Mouse (Mus musculus) adipocyte (in vitro differentiated cells): ENCODE measurements around the gene Crtc1.

Experiments used
- DNase-seq: peaks from one replicate; pipeline ENCODE4 v3.0.0-alpha.2; 2016; ENCODE audit warnings: low spot score

Crtc1 gene

DNA sequence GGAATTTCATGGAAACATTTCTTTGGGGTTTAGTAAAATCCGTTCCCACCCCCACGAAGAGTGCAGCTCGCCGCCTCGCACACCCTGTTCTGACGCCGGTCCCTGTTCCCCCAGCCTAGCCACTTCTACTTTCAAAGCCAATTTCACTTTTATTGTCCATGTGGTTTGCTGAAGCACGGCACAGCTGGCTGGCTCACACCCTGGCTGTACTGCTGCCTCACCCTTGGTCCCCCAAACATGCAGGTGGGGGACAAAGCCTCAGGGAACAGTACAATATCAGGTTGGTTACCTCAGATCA is 23.1 kb upstream of the Crtc1 start:
- no peak for DNase-seq

DNA sequence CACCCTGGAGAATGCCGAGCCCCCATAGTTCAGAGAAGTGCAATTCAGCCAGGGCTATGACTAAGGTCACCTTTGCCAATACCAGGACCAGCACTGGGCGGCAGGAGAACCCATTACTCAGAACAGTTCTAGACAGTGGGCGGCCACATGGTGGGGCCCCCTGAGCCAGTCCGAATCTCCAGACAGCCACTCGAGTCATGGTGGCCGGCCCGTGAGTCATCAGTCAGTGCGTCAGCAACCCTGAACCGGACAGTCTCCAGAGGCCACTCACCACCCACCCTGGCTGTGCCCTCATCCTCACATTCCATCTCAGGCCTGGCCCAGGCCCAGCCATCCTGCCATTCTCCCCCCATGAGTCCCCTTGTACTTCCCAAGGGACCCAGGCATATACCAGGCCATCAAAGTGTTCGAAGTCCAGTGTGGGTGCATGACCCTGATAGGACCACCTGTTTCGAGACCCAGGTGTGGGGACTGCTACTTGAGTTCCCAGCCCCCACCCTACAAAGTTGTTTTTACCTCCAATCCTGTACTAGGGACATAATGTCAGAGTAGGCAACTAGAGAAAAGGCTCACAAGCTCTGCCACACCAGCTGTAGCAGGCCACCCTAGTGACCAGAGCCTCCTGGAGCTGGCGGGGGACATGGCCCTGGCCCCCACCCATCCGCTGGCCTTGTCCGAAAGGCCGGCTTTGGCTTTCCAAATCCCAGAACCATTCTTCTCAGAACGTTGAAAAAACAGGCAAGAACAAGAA is 22.6 kb upstream of the Crtc1 start:
- DNase-seq: no peak

- peak; percentile 50 for DNase-seq
Observed at GRCm38 (mm10) chr8:70460606-70461005, 21.2 kb upstream of the Crtc1 start.

- DNase-seq: peak; percentile 68
Observed at GRCm38 (mm10) chr8:70460199-70460598, 20.8 kb upstream of the Crtc1 start.

GRCm38 (mm10) chr8:70459636-70460035 is 20.3 kb upstream of the Crtc1 start:
- DNase-seq: no peak

GRCm38 (mm10) chr8:70458462-70458861 is 19.1 kb upstream of the Crtc1 start:
- DNase-seq: no peak

DNA sequence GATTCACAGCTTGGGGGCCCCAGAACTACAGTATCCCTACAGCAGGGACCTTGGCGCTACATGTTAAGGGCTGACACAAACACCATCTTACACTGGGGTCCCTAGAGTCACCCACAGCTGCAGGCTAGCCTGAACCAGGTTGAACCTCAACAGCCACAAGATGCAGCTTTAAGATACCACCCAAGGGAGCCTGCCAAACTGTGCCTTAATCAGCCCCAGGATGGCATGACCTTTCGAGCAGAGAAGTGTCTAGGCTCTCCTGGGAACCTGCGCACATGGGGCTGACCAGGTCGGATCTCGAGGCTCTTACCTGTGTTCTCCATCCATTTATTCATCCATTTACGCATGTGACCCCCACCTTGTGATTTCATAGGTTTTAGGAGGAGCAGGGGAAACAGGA is 18.5 kb upstream of the Crtc1 start:
- no peak for DNase-seq

DNA sequence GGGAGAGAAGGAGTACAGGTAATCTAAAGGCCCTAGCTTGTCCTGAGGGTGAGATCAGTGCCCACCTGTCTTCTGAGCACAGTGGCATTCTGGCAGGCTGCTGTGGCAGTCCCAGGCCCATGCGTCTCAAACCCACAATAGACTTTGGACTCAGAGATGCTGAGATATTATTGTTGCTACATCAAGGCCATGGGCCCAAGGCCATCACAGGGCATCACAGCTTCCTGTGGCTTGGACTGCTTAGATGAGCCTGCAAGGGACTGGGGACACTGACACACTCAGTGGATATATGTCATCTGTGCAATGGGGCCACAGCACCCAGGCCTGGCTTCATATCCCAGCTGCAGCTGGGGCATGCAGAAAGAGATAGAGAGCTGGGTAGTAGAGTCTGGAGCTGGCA is 17.6 kb upstream of the Crtc1 start:
- DNase-seq: no peak

DNA sequence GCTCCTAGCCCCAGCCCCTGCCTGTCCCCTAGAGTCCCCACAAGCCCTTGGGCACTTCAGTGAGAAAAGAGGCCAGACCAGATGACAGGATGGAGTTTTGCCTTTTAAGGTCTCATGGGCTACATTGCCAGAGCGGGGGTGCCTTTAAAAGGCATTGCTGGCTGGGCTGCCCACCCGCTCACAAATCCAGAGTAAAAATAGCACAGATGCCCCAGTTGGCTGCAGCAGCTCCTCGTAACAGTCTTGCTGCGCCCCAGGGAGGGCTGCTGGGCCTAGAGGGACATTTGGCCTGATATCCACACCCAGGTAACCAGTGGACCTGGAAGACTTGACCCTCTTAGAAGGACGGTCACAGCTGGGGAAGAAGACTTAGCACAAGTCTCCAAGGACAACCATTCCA is 14.5 kb upstream of the Crtc1 start:
- no peak for DNase-seq

DNA sequence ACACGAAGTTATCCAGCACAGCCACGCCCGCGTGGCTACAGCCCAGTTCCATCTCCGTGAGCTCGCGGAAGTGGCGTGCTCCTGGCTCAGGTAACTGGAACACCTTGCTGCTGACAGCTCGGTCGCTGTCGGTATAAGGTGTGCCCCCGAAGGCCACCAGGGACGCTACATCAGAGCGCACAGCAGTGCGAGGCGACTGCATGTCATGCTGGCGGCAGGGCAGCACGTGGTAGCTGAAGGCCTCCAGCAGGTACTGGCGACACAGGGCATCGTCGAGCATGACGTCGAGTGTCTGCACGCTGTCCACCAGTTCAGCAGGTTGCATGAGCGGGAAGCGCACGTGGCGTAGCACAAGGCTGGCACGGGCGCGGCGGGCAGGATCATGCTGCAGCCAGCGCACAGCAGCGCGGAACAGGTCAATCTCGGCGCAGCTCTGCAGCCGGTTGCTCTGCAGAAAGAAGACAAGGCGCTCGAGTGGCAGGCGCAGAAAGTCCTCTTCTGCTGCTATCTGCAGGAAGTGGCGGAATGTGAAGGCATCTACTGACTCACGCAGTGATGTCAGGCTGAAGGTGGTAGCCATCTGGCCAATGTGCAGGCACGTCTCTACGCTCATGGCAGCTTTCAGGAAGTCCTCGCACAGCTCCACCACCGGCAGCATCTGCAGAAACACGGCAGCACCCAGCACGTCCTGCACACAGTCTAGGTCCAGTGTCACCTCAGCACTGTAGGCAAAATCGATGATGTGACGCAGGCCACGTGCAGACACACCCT is 13.0 kb upstream of the Crtc1 start:
- DNase-seq: no peak

- peak; percentile 84 for DNase-seq
Observed at GRCm38 (mm10) chr8:70447639-70448420, 8.5 kb upstream of the Crtc1 start.

DNA sequence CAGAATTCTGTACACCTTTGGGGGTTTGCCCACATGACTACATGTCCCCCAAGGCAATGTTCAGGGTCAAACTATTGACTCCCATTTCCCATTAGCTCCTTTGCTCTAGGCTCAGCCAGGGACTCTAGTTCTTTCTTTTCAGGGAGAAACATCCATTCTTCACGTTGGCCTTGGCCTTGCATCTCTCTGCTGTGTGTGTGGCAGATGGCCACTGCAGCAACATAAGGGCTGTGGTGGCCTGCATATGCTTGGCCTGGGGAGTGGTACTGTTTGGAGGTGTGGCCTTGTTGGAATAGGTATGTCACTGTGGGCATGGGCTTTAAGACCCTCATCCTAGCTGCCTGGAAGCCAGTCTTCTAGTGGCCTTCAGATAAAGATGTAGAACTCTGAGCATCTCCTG is 6.6 kb upstream of the Crtc1 start:
- no peak for DNase-seq

- no peak for DNase-seq
Observed at GRCm38 (mm10) chr8:70443326-70443725, 3.9 kb upstream of the Crtc1 start.

DNA sequence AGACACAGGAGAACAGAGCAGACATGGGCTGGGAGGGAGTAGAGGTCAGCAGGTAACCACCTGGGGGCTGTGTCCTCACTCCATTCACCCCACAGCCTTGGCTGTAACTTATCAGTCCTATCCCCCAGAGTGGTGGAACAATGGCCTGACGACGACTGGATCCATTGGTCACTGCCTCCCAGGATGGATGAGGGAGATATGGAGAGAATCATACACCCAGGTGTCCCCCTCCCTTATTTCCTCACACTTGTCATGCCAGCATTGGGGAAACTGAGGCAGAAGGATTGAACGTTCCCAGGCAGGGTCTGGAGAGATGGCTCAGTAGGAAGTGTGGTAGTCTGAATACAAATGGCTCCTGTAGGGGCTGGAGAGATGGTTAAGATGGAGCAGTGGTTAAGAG is 2.2 kb upstream of the Crtc1 start:
- no peak for DNase-seq

DNA sequence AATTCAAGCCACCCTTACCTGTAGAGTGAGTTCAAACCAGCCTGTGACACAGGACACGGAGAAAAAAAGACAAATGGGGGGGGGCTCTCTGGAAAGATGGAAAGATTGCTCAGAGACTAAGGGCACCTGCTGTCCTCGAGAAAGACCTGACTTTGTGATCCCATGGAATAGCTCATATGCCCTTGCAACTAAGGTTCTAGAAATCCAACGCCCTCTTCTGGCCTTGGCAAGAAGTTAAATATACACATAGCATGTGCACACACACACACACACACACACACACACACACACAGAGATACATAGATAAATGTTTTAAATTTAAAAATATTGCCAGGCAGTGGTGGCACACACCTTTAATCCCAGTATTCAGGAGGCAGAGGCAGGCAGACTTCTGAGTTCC is 867 bp upstream of the Crtc1 start:
- DNase-seq: no peak

GRCm38 (mm10) chr8:70439848-70440179 is 435 bp upstream of the Crtc1 start:
- DNase-seq: no peak

- DNase-seq: no peak
Observed at GRCm38 (mm10) chr8:70438423-70438822, 956 bp downstream of the Crtc1 start.

DNA sequence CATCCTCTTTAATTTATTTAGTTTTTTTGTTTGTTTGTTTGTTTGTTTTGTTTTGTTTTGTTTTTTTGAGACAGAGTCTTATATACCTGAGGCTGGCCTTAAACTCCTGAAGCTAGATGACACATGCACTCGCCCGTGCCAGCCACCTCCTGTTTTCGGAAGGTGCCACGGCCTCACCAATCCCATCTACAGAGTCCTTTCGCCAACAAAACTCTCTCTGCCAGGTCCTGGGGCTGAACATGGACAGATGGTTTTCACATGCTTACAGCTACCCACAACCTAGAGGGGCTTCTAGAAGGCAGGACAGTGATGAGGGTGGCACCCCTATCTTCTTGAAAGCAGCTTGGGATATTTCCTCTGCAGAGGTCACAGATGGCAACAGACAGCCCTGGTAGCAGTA is 4.2 kb downstream of the Crtc1 start:
- no peak for DNase-seq

DNA sequence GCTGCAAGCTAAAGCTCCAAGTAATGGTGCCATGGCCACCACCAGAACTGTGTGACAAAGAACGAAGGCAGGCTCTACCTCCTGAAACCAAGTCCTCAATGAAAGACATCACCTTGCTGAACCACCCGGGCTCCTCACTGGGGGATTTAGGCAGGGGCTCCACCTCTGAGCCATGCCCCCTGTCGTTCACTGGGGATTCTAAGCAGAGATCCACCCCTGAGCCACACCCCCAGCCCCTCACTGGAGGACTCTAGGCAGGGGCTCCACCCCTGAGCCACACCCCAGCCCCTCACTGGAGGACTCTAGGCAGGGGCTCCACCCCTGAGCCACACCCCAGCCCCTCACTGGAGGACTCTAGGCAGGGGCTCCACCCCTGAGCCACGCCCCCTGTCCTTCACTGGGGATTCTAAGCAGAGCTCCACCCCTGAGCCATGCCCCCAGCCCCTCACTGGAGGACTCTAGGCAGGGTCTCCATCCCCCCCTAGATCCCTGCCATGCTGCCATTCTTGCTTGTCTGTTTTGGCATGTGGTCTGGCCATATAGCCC is 6.3 kb downstream of the Crtc1 start:
- no peak for DNase-seq

DNA sequence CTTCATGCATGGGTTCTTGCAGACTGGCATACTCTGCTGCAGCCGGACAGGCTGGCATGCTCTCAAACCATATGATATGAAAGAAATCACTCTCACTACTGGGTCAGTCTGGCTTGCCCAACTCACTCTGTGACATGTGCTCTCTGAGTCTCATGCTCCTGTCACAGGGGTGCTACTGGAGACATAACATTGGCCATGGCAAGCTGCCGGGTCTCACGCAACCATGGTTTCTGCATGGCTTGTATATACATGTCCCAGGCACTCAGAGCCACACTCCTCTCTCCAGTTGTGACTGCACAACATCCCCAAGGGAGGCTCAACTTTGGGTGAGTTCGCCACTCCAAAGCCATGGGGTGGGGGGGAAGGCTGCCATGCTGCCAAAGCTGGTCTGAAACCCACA is 8.2 kb downstream of the Crtc1 start:
- no peak for DNase-seq

- DNase-seq: no peak
Observed at GRCm38 (mm10) chr8:70426300-70426907, 13.0 kb downstream of the Crtc1 start.

GRCm38 (mm10) chr8:70422722-70423121 is 16.7 kb downstream of the Crtc1 start:
- DNase-seq: no peak
